Mouse (Mus musculus) lung, postnatal 0 days (tissue): Measurements from ENCODE around the gene Cdc42bpg.

Source experiments
- CTCF ChIP-seq: IDR thresholded peaks from 2 replicates; pipeline ENCODE4 v1.5.1; 2016; ENCODE audit warnings: antibody characterized with exemption, mild to moderate bottlenecking
- EP300 ChIP-seq: IDR thresholded peaks from 2 replicates; pipeline ENCODE4 v1.6.1; 2016; ENCODE audit warnings: antibody characterized with exemption, mild to moderate bottlenecking, control low read depth

- no peak for TF ChIP-seq CTCF
- no peak for TF ChIP-seq EP300
Observed at GRCm38 (mm10) chr19:6294301-6294700, 12.0 kb upstream of the Cdc42bpg start.
